Mouse (Mus musculus) spleen, adult 18-20 months (tissue): ENCODE data around the gene Fbxw2.
"Not testable (repeated sequence)": the region's sequence is repeated elsewhere in the genome, so short reads cannot be mapped to it uniquely, and the experiment has no call there.

Experiments used
- DNase-seq, 2 experiments: peaks; one replicate each; pipeline ENCODE4 v3.0.0; 2022; ENCODE audit warnings: mixed read lengths in 2 of 2

The Fbxw2 gene

GRCm38 (mm10) chr2:34772252-34773235 lies 53.6 kb downstream of the Fbxw2 start:
- DNase-seq, result peak; percentile 64 to 72

DNA sequence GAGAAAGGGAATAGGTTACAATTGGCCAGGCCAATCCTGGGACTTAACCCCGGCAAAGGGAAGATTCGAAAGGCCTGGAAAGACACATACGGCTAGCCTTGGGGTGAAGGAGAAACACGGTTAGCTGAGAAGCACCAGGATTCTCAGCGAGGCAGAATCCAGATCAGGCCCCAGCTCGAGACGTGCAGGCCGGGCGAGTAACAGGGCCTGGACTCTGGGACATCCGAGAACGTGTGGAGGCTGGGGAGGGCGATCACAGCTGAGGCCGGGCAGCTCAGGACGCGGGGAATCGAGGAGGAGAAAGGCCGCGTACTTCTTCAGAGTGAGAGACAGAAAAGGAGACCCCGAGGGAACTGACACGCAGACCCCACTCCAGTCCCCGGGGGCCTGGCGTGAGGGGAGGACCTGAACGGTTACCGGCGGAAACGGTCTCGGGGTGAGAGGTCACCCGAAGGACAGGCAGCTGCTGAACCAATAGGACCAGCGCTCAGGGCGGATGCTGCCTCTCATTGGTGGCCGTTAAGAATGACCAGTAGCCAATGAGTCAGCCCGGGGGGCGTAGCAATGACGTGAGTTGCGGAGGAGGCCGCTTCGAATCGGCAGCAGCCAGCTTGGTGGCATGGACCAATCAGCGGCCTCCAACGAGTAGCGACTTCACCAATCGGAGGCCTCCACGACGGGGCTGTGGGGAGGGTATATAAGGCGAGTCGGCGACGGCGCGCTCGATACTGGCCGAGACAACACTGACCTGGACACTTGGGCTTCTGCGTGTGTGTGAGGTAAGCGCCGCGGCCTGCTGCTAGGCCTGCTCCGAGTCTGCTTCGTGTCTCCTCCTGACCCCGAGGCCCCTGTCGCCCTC lies 54.5 kb downstream of the Fbxw2 start, which contains the start of gene Hspa5:
Hspa5 (plus strand) TSS at position 603 of the 859 bp plus-strand sequence.
- peak; percentile 92 to 98 for DNase-seq

DNA sequence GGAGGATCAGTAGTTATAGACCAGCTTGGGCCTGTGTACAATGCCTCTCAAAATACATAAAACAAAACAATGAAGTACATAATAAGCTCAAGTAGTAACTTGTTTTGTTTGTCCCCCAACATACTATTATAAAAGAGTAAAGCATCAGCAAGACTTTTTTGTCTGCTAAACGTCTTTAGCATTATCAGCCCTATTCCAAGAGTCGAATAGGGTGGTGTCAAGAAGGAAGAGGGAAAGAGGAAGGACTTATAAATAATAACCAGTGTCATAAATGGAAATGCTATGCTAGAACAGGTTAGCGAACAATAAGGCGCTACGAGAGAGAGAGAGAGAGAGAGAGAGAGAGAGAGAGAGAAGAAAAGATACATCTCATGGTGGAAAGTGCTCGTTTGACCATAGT lies 55.2 kb downstream of the Fbxw2 start:
- DNase-seq, result no peak

GRCm38 (mm10) chr2:34770049-34770448 lies 56.1 kb downstream of the Fbxw2 start:
- DNase-seq, result no peak

- no peak for DNase-seq
Measured at GRCm38 (mm10) chr2:34764801-34765200, 61.3 kb downstream of the Fbxw2 start.

- no peak for DNase-seq
Measured at GRCm38 (mm10) chr2:34762872-34763271, 63.2 kb downstream of the Fbxw2 start.

DNA sequence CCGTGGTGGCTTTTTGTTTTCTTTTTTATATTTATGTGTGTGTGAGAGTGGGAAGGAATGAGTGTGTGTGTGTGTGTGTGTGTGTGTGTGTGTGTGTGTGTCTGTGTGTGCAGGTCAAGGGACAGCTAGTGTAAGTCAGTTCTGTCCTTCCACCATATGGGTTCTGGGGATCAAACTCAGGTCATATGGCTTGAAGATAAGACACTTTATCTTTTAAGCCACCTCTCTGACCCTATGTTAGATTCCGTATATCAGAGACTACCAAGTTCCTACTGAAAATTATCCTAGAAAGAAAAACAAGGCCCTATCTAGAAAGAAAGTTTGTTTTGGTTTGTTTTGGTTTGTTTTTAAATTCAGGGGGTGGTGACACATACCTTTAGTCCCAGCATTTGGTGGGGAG lies 63.9 kb downstream of the Fbxw2 start:
- DNase-seq, result no peak

DNA sequence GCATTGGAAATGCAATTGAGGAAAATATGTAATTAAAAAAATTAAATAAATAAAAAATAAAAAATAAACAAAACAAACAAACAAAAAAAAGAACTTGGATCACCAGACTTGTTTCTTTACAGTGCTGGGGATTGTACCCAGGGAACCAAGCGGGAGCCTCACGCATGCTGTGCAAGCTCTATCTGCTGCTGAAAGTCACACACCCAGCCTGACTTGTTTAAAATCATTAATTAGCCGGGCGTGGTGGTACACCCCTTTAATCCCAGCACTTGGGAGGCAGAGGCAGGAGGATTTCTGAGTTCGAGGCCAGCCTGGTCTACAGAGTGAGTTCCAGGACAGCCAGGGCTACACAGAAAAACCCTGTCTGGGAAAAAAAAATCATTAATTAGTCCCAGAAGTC lies 64.8 kb downstream of the Fbxw2 start:
- not testable (repeated sequence) for DNase-seq

DNA sequence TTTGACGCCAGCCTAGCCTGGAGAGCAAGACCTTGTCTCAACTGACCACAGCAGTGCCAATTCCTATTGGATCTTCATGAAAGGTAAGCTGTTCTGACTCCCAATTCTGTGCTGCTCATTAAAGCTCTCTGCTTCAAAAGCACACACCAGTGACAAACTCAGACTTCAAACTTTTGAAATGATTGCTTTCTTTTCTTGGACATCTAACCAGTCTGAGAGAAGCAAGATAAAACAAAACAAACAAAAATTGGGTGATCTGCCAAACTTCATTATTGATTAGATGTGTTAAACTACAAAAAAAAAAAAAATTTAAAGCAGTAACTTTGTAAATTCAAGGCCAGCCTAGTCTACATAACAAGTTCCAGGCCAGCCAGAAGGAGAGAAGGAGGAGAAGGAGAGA lies 68.8 kb downstream of the Fbxw2 start:
- DNase-seq, result no peak

- DNase-seq, result peak in 1 of 2 experiments; percentile 42
Measured at GRCm38 (mm10) chr2:34754551-34755358, 71.4 kb downstream of the Fbxw2 start, which contains the start of gene Gapvd1. Gene Gapvd1 (minus strand): TSS chr2:34755232.
